Mouse (Mus musculus) thymus, adult 2 months (tissue): ENCODE measurements at regions not wholly inside any gene's neighbourhood (a gene's known extent, or its start where the extent isn't known, plus 50 kb on each side); places are given as distances from the start of the nearest gene placed in this dataset.

Experiments used
- CTCF ChIP-seq: fragments of 200-500 bp; IDR thresholded peaks from 2 replicates; pipeline ENCODE4 v1.5.1; 2012; ENCODE audit warnings: mild to moderate bottlenecking, control low read depth, low read length, moderate library complexity, borderline replicate concordance; ENCODE audit not compliant: control insufficient read depth, poor library complexity, insufficient read depth; ENCODE audit errors: extremely low read depth
- POLR2A ChIP-seq: fragments of 200-500 bp; IDR thresholded peaks from 2 replicates; pipeline ENCODE4 v1.6.1; 2012; ENCODE audit warnings: mild to moderate bottlenecking, low read length, control low read depth, moderate library complexity; ENCODE audit not compliant: control insufficient read depth, poor library complexity, insufficient read depth; ENCODE audit errors: extremely low read depth

GRCm38 (mm10) chr14:15842024-15842599 is 403.3 kb upstream of the Lrrc3b start:
- TF ChIP-seq POLR2A (no peak), CTCF (no peak)
